Mouse (Mus musculus): ENCODE measurements around the gene Kctd17.
A peak's percentile ranks its signal among the peaks of the same experiment; 100 is the strongest.

Kctd17 gene

GRCm38 (mm10) chr15:78447746-78448535 lies 19.6 kb downstream of the Kctd17 start:
- DNase-seq (ENCODE audit: low read depth, low spot score) = peak; percentile 79

- no peak for DNase-seq (ENCODE audit: low read depth, low spot score)
Measured at GRCm38 (mm10) chr15:78449131-78449530, 20.8 kb downstream of the Kctd17 start.

- DNase-seq (ENCODE audit: low read depth, low spot score) = peak; percentile 42
Measured at GRCm38 (mm10) chr15:78449694-78450418, 21.5 kb downstream of the Kctd17 start.

- DNase-seq (ENCODE audit: low read depth, low spot score) = no peak
Measured at GRCm38 (mm10) chr15:78450419-78450768, 22.0 kb downstream of the Kctd17 start.

- DNase-seq (ENCODE audit: low read depth, low spot score) = no peak
Measured at GRCm38 (mm10) chr15:78451201-78451600, 22.8 kb downstream of the Kctd17 start.

GRCm38 (mm10) chr15:78452929-78453328 lies 24.6 kb downstream of the Kctd17 start:
- no peak for DNase-seq (ENCODE audit: low read depth, low spot score)

- DNase-seq (ENCODE audit: low read depth, low spot score) = no peak
Measured at GRCm38 (mm10) chr15:78455168-78455567, 26.8 kb downstream of the Kctd17 start.

- no peak for DNase-seq (ENCODE audit: low read depth, low spot score)
Measured at GRCm38 (mm10) chr15:78456051-78456450, 27.7 kb downstream of the Kctd17 start.

- no peak for DNase-seq (ENCODE audit: low read depth, low spot score)
Measured at GRCm38 (mm10) chr15:78457193-78457592, 28.8 kb downstream of the Kctd17 start.

- DNase-seq (ENCODE audit: low read depth, low spot score) = no peak
Measured at GRCm38 (mm10) chr15:78462981-78463380, 34.6 kb downstream of the Kctd17 start.

- no peak for DNase-seq (ENCODE audit: low read depth, low spot score)
Measured at GRCm38 (mm10) chr15:78466809-78467208, 38.4 kb downstream of the Kctd17 start.

- DNase-seq (ENCODE audit: low read depth, low spot score) = no peak
Measured at GRCm38 (mm10) chr15:78467570-78467969, 39.2 kb downstream of the Kctd17 start.

GRCm38 (mm10) chr15:78468379-78468937 lies 40.1 kb downstream of the Kctd17 start, which contains the start of gene Tmprss6:
Tmprss6 (minus strand) TSS chr15:78468634.
- no peak for DNase-seq (ENCODE audit: low read depth, low spot score)

GRCm38 (mm10) chr15:78470495-78471276 lies 42.3 kb downstream of the Kctd17 start:
- DNase-seq (ENCODE audit: low read depth, low spot score) = no peak

- no peak for DNase-seq (ENCODE audit: low read depth, low spot score)
Measured at GRCm38 (mm10) chr15:78471902-78472301, 43.5 kb downstream of the Kctd17 start.

- no peak for DNase-seq (ENCODE audit: low read depth, low spot score)
Measured at GRCm38 (mm10) chr15:78473442-78473841, 45.1 kb downstream of the Kctd17 start.

- no peak for DNase-seq (ENCODE audit: low read depth, low spot score)
Measured at GRCm38 (mm10) chr15:78475604-78476031, 47.3 kb downstream of the Kctd17 start.

GRCm38 (mm10) chr15:78476878-78477277 lies 48.5 kb downstream of the Kctd17 start:
- no peak for DNase-seq (ENCODE audit: low read depth, low spot score)

- no peak for DNase-seq (ENCODE audit: low read depth, low spot score)
Measured at GRCm38 (mm10) chr15:78478073-78478472, 49.7 kb downstream of the Kctd17 start.

- DNase-seq (ENCODE audit: low read depth, low spot score) = no peak
Measured at GRCm38 (mm10) chr15:78479470-78479869, 51.1 kb downstream of the Kctd17 start.

GRCm38 (mm10) chr15:78480111-78480510 lies 51.7 kb downstream of the Kctd17 start:
- DNase-seq (ENCODE audit: low read depth, low spot score) = peak; percentile 1

- no peak for DNase-seq (ENCODE audit: low read depth, low spot score)
Measured at GRCm38 (mm10) chr15:78480991-78481390, 52.6 kb downstream of the Kctd17 start.

Data from c-Kit-negative CD71-positive TER-119-positive erythroid progenitor cells, embryonic 14.5 days (primary cell).